Mouse (Mus musculus) E14TG2a.4 (cell line): ENCODE measurements around the gene H2al2a.

ENCODE experiments used
- CTCF ChIP-seq: conservative IDR thresholded peaks from 2 replicates; pipeline ENCODE4 v1.5.1; 2014; ENCODE audit warnings: low read length
- POU5F1 ChIP-seq: IDR thresholded peaks from 2 replicates; pipeline ENCODE4 v1.6.1; 2014; ENCODE audit warnings: low read length, borderline replicate concordance

DNA sequence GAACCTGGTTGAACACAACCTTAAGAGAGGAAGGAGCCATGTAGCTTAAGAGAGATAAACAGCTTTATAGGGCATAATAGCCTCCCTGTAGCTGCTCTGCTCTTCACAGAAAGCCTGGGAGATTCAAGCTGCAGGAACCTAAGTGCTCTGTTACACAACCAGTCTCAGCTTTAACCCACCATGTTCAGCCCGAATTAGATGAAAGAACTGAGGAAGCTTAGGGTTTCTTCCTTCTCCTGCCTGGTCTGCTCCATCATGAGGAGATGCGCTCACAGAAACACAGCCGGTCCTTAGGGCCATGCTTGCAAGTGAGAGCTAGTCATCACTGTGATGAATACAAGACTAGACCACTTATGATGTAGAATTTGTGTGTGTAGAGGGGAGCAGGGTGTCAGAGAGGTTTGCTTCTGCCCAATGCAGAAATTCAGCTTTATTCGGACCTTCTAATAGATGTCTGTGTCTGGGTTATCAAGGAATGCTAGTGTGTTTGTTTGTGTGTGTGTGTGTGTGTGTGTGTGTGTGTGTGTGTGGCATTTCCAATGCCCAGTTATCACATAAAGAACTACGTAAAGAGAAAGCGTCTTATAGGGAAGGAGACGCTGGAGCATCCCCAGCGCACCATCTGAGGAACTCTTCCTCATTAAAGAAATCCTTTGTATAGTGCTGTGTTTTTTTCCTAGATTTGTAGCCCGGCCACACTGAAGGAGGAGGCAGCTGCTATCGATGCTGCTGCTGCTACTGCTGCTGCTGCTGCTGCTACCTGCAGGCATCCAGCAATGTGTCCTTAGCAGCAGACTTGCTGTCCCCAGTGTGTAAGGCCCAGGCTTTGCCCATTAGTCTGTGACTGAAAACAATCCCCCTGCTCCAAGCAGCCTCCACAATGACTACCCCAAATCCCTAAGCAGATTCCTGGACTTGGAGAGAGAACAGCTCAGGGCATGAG lies 36.7 kb upstream of the H2al2a start:
- no peak for TF ChIP-seq CTCF
- no peak for TF ChIP-seq POU5F1
